Mouse (Mus musculus) ovary, postnatal 14 days (tissue): ENCODE data around the gene Pdzd9.

Experiments used
- DNase-seq: peaks from one replicate; pipeline ENCODE4 v3.0.0; 2022; ENCODE audit warnings: low spot score

Pdzd9 gene

GRCm38 (mm10) chr7:120635821-120636220 lies 34.3 kb downstream of the Pdzd9 start:
- no peak for DNase-seq

GRCm38 (mm10) chr7:120635362-120635781 lies 34.8 kb downstream of the Pdzd9 start:
- no peak for DNase-seq

GRCm38 (mm10) chr7:120634711-120635361 lies 35.3 kb downstream of the Pdzd9 start, which contains the start of gene Uqcrc2:
Uqcrc2 (plus strand) TSS chr7:120635176.
- DNase-seq, result peak; percentile 74

- no peak for DNase-seq
These were observed 35.8 kb downstream of the Pdzd9 start for GRCm38 (mm10) chr7:120634301-120634700.

- no peak for DNase-seq
These were observed 37.6 kb downstream of the Pdzd9 start for GRCm38 (mm10) chr7:120632518-120632917.

- no peak for DNase-seq
These were observed 49.3 kb downstream of the Pdzd9 start for GRCm38 (mm10) chr7:120620841-120621240.

GRCm38 (mm10) chr7:120620075-120620771 lies 49.9 kb downstream of the Pdzd9 start:
- no peak for DNase-seq
